Mouse (Mus musculus): ENCODE measurements around the gene Vav1.

- TF ChIP-seq MAZ (IDR thresholded peaks at IDR 0.05; ENCODE audit: low read depth, low read length) (no peak), POLR2A (IDR thresholded peaks at IDR 0.05; ENCODE audit: control insufficient read depth in 1 of 2, insufficient read depth in 1 of 2, low read depth in 1 of 2, low read length in 2 of 2, poor library complexity in 1 of 2) (no peak), ELF1 (IDR thresholded peaks at IDR 0.05; ENCODE audit: low read depth, low read length) (no peak), KAT2A (conservative IDR thresholded peaks at IDR 0.05; ENCODE audit: low read depth, low read length) (no peak), USF2 (IDR thresholded peaks at IDR 0.05; ENCODE audit: borderline replicate concordance in 1 of 2, insufficient read depth in 1 of 2, low read depth in 1 of 2, low read length in 2 of 2) (no peak), MYC (IDR thresholded peaks at IDR 0.05; ENCODE audit: low read depth, low read length) (no peak), CTCF (IDR thresholded peaks at IDR 0.05 in 2 of 3, conservative IDR thresholded peaks at IDR 0.05 in 1 of 3; ENCODE audit: control insufficient read depth in 1 of 3, insufficient read depth in 1 of 3, low read depth in 2 of 3, low read length in 3 of 3, poor library complexity in 1 of 3, severe bottlenecking in 1 of 3) (no peak), EP300 (IDR thresholded peaks at IDR 0.05; ENCODE audit: low read depth in 1 of 2, low read length in 2 of 2) (no peak), HCFC1 (IDR thresholded peaks at IDR 0.05; ENCODE audit: low read depth, low read length) (no peak), TAL1 (IDR thresholded peaks at IDR 0.05; ENCODE audit: low read length) (no peak), USF1 (IDR thresholded peaks at IDR 0.05; ENCODE audit: low read depth, low read length) (no peak)
Measured at GRCm38 (mm10) chr17:57230728-57231125, 48.2 kb upstream of the Vav1 start.

Measured in MEL (cell line).